Mouse (Mus musculus) embryo, embryonic 11.5 days (tissue): ENCODE data around the gene Gm28635.
"Not testable (repeated sequence)": the region's sequence is repeated elsewhere in the genome, so short reads cannot be mapped to it uniquely, and the experiment has no call there.

Experiments used
- DNase-seq: peaks from one replicate; pipeline ENCODE4 v3.0.0-alpha.2; 2012; ENCODE audit warnings: low read depth, low spot score

The Gm28635 gene

DNA sequence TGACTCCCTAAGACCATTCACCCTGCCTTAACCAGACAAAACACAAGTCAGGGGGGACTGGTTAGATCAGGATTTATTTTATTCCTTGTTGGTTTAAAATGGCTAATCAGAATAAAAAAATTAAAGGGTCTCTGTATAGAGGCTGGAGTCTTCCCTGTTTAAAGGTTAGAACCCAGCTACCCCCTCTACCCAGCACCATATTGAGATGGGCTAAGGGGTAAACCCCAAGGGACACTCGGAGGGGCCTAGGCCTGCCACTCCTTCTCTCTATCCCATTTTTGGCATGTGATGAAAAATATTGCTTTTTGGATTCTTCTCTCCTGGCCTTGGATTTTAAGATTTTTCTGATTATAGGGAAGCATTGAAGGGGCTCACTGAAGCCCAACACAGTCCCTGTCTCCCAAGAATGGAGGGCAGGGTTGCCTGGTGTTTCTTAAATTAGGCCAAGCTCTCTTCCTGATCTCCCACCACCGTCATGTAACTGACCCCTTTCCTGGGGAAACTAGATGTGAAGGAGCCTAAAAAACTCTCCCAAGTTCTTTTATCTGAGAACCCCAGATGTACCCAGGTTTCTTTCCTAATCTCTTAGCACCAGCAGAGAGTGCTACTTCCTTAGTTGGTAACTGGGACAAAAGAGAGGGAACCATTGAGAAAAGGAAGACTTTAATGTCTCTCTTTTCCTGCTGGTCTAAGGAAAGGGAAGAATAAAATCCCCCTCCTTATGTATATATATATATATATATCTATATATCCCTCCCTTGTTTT, 10.4 kb upstream of the Gm28635 start:
- no peak for DNase-seq

DNA sequence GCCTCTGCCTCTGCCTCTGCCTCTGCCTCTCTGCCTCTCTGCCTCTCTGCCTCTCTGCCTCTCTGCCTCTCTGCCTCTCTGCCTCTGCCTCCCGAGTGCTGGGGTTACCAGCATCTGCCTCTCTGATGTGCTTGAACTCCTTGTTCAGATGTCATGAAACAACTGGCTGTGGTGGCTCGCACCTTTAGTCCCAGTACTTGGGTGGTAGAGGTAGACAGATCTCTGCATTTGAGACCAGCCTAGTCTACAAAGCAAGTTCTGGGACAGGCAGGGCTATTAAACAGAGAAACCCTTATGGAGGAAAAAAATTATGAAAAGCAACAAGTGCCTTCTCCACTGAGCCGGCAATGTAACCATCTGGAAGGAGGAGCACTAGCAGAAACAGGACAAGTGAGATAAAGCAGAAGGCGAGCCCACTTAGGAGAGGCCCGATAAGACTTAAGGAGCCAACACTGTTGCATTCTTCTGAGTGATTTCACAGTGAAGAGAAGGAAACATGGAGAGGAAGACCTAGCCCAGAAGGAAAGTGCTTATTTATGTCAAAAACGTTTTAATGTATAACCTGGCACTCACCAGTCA, 4.9 kb upstream of the Gm28635 start:
- DNase-seq: no peak

DNA sequence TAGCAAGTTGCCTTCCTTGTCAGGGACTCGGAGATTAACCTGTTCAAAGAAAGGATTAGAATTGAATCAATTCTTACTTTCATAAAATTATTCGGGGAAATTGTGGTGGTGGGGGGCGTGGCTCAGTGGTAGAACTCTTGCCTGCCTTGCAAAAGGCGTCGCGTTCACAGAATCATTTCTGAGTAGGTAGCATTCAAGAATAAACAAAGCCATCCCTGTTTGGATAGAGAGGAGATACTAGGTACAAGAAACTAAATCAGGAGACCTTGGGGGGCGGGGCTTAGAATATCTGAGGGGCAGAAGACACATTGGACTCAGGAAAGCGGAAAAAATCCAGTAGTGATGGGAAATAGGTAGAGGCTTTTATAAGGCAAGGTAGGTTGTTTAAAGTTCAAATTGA, 1.2 kb upstream of the Gm28635 start, which contains the start of gene Tmx2:
Gene Tmx2 (minus strand): TSS at position 125 of the 400 bp plus-strand sequence.
- no peak for DNase-seq

DNA sequence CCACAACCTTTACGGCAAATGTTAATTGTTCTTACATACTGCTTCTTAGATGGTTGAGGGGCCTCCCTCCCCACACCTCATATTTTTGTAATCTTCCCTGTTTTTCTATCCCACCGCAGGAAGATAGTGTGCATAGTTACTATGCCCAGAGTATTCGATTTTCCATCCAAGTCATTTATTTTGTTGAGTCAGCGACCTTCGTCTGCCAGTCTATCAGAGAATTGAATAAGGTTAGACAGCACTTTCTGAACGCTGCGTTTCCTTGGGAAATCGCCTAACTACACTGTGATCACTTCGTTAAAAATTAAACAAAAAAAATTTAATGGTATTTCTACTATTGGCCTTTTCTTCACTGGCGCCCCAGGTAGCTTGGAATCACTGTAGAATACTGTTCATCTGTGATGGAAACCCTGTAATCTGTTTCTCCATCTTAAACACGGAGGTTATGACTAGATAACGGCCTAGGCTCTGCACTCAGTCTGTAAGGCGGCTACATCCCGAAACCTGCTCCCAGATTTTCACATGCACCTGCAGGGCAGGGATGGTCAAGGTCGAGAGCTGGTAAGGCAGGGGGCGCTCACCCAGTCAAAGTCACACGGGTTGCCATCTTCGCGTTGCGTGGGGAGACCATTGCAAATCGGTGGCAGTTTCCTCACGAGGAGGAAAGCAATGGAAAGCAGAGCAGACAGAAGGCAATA, 422 bp downstream of the Gm28635 start:
- DNase-seq: no peak

DNA sequence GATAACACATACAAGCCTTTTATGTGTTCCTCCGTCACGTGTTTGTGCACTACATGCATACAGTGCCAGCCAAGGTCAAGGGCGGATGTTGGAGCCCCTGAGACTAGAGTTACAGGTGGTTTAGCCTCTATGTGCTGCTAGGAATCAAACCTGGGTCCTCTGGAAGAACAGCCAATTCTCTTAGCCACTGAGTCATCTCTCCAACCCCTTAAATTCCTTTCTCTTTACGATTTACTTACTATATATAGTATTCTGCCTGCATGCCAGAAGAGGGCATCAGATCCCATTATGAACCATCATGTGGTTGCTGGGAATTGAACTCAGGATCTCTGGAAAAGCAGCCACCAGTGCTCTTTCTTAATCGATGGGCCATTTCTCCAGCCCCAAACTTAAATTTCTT, 6.3 kb downstream of the Gm28635 start:
- not testable (repeated sequence) for DNase-seq

DNA sequence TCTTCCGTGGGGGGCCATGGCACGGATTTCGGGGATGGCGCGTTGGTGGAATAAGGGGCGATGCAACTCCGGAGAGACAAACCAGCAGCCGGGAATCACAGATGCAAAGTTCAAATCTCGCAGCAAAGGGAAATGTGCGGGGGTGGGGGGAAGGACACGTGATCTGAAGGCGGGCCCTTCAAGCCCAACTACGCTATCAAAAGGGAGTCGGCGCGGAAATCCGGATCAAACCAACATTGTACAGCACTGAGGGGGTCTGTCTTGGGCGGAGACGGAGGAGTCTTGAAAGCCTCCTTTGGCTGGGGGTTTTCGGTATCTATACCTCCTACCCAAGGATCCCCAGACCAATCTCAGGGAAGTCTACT, 7.3 kb downstream of the Gm28635 start, which contains the start of gene Selenoh:
Gene Selenoh (minus strand): TSS at position 202 of the 365 bp plus-strand sequence.
- peak; percentile 92 for DNase-seq

DNA sequence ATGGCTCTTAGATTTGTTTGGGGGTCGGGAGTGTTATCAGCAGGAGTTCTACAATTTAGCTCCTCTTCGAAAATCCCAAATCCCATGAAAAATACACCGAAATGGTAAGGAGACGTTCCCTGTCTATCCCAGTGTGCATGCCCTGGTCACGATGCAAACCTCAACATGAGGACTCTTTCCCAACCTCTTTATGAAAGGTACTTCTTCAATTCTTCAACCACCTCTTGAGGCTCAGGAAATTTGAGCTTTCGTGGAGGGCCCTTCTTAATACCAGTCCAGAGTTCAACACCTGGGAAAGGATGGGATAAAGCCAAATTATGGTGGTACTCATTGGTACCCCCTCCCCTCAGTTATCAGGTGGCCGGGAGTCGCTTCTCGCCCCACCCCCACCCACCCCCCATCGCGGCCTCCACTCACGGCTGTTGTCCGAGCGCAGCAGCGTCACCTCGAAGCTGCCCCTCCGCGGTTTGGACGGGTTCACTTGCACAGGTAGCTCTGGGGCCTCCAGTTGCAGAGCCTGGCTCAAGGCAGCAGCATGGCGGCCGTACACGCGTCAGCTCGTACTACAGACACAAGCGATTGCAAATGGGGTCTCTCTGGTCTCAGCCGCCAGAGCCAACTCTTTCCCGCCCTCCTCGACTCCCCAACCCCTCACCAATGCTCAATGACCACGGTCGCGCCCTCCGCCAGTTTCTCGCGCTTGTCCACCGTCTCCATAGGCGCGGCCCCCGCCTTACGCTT, 7.8 kb downstream of the Gm28635 start:
- peak; percentile 23 for DNase-seq

DNA sequence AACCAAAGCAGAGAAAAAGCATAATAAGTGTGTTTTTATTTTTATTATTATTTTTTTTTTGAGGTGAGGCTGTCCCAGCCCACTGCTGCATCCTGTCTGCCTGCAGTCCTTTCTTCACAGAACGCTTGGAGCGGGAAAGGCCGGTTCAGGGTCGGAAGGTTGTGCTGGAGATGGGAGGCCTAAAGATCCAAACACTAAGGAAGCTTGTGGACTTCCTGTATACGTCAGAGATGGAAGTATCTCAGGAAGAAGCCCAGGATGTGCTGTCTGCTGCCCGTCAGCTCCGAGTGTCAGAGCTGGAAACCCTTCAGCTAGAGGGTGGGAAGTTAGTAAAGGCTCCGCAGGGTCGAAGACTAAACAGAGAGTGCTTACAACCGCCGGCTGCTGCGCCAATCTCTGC, 11.8 kb downstream of the Gm28635 start:
- no peak for DNase-seq

DNA sequence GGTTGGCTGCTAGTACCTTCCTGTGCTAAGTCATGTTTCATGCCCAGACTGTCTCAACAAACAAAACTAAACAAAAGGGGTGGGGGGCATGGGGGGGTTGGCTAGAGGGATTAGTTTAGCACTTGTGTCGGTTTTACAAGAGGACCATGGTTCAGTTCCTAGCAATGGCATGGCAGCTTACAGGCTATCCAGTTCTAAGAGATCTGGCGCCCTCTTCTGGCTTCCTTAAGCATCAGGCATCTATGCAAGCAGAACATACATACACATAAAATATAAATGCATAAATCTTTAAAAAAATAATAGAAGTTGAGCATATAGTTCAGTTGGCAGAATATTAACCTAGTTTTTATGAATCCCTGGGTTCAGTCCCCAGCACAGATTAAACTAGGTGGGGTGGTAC, 15.0 kb downstream of the Gm28635 start:
- no peak for DNase-seq

DNA sequence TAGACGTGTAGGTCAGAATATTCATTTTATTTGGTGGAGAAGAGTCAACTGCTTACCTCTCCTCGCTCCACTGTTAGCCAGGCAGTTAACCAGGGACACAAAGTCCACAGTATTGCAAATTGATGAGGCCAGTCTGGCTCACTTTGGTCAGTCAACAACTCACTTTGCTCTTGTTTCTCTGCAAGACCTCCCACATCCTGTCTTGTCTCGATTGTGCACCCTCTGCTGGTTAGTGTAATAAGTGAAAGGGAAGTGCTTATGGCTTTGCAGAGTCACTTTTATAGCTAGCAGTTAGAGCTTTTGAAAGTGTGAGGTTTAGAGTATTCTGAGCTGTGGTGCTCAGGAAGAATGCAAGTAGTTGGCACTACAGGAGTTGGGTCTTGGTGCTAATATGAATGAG, 17.6 kb downstream of the Gm28635 start:
- no peak for DNase-seq

DNA sequence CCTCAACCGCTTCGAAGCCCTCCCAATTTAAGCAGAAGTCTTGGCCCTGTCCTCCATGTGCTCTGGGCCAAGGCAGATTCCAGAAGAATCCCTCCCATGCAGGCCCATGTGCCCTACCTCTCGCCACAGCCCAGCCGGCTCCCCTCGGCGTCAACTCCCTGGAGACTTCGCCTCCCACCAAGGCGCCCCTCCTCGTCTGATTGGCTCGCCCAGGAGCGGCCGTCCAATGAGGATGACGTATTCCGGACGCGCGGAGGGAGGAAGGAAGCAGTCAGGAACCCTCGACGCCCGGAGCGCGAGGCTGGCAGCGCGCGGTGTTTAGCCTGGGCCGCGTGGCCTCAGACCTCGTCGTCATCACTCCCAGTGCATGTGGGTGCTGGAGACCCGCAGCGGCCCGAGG, 19.0 kb downstream of the Gm28635 start, which contains the start of gene Btbd18:
Gene Btbd18 (plus strand): TSS at position 274 of the 400 bp plus-strand sequence.
- no peak for DNase-seq

DNA sequence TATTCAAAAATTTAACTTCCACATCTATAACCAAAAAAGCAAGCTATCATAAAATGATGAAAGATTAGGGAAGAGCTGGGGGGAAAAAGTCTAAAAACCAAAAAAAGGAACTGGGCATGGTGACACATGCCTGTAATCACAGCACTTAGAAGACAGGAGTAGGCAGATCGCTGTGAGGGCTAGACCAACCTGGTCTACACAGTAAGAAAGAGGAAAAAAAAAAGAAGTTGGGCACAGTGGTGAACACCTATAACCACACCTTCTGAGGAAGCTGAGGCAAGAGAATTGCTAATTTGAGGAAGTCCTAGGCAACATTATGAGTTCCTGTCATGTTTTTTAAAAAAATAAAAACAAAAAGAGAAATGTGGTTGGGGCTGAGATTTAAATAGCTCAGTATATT, 22.0 kb downstream of the Gm28635 start:
- no peak for DNase-seq

DNA sequence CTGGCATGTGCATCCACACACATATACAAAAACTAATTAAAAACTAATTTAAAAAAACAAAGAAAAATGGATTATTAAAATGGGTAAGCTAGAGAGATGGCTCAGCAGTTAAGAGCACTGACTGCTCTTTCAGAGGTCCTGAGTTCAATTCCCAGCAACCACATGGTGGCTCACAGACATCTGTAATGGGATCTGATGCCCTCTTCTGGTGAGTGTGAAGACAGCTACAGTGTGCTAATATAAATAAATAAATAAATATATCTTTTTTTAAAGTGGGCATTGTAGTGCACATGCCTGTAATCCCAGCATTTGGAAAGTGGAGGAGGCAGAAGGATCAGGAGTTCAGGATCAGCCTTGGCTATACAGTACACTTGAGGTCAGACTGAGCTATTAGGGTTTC, 24.5 kb downstream of the Gm28635 start:
- no peak for DNase-seq

DNA sequence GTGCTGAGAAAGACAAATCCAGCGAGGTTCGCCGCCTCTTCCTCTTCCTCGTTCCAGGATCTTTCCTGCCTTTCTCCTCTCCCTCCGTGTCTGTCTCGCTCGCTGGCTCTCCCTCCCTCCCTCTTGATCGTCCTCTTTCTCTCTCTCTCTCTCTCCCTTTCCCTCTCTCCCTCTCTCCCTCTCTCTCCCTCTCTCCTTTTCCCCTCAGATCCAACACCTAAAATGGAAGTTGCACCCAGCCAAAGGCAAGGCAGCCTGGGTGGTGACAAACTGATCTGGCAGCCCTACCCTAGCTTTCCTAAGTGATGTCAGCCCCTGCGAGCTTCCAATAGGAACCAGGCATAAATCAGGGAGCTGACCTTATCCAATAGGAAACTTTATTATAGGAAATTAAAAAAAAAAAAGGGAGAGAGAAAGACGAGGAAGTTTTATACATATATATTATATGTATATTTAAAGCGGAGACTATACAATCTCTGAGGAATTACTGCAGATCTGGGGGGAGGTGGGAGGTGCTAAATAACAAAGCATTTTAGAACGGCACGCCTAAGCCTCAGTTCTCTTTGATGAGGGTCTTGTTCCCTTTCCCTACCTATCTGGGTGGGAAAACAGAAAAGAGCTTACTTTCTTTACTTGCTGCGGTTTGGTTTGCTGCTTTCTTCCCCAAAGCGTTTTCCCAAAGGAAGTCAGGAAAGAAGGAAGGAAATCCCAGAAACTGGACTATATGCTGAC, 27.2 kb downstream of the Gm28635 start, which contains the start of gene Ctnnd1:
Gene Ctnnd1 (minus strand): TSS at position 302 of the 732 bp plus-strand sequence.
- DNase-seq: peak; percentile 82

DNA sequence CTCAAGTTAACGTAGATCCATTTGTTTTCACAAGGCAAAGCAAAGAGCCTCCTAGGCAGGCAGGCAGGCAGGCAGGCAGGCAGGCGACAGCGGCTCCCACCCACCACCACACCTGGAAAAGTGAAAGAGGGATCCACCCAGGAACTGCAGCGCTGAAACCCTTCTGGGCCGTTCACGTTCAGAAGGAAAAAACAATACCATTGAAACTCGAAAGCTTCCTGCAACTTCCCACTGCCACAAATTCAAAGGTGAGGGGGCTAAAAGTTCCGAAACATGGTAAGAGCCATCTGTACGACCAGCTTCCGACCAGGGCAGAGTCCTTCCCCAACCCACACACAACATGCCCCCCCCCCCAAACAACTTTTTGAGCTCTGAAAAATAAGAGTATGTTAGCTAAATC, 28.2 kb downstream of the Gm28635 start:
- DNase-seq: no peak

DNA sequence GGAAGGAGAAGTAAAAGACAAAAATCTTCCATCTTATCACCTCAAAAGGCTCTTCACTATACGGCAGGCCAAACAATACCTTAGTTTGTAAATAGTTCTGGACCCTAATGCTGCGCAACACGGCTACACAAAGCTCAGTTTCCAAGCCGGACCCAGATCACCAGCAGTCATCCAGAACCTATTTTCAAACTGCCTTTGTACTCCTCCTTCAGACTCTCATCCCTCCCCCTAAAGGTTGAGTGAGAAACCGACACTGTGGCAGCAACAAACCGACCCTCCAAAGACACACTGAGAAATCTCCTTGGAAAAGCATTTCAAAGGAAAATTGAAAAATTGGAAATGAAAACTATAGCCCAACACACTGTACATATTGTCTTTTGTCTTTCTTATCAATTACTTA, 29.5 kb downstream of the Gm28635 start:
- no peak for DNase-seq

DNA sequence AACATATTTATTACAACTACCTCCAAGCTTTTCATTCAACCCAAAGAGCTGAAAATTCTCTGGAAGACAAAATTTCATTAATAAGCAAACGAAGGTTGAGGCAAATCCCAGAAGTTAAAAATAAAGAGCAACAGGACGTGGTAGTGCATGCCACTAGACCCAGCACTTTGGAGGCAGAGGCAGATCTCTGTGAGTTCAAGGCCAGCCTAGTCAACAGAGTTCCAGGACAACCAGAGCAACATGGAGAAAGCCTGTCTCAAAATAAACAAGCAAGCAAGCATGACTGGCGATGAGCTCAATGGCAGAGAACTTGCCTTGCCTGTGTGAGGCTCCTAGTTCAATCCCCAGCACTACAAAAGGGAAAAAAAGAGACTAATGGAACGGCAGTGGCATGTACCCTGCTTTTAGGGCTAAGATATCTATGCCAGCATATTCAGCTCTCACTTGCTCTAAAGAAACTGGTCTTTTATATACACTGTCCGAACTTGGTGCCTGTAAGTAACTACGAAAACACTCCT, 30.7 kb downstream of the Gm28635 start:
- no peak for DNase-seq

DNA sequence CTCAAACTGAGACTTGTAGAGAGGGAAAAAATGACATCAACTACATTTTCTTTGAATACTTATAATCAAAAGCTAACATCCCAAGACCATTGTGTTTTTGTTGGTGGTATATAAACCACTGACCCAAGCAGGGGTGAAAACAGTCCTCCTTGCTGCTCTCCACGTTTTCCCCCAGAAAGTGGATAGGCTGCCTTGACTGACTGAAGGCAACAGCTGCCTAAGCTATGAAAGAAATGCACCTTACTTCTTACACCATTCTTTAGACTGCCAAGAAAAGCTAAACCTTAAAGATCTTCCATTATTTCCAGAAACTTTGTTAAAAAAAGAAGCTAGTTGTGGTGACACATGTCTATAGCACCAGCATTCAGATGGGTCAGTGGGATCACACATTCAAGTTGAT, 31.7 kb downstream of the Gm28635 start:
- no peak for DNase-seq

DNA sequence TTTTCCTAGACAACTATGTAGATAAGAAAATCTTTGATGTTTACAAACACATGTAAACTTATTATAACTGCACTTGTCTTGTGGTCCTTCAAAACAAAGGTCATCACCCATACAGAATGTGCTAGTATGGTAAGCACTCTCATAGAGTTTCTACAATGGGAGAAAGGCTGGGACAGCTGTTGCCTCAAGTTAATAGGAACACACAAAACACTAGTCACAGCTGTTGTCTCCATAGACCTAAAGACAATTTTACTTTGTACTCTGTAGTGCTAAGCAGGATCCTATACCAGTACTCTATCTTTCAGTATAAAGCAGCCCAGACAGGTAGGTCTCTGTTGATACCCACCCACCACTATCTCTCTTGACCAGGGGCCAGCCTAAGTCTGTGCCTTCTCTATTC, 37.0 kb downstream of the Gm28635 start:
- no peak for DNase-seq

DNA sequence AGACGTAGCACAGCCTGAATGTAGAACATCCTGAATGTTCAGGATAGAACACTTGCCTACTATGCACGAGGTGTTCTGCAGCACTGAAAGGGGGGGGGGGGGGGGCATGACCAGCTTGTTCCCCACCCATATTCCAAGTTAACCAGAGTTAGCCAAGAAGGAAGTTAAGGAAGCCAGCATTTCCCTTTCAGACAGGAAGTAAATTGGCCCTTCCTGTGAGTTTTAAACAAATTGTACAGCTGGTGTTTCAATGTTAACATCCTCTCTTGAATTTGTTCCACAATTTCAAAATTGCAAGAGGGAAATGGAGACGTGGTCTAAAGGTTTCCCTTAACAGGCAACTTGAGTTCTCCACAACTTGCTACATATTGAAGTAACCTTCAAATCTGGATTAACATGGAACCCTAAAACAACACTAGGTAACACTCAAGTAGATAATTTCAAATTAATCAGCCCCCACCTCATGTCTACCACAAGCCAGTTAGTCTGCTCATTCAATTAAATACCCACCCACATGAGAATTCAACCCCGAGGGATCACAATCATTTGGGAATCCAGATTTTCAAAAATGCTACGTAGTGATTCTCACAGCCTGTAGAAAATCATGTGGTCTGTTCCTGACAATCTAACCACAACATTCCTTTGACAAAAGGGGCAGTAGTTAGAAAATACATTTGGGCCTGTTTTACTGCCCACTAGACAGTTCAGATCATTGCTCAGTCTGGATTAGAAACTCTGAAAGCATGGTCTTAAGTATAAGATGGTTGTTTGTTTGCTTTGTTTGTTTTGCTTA, 39.2 kb downstream of the Gm28635 start:
- DNase-seq: no peak
